Mouse (Mus musculus): ENCODE measurements at regions not wholly inside any gene's neighbourhood (a gene's known extent, or its start where the extent isn't known, plus 50 kb on each side); places are given as distances from the start of the nearest gene placed in this dataset.

- TF ChIP-seq ZC3H11A (IDR thresholded peaks at IDR 0.05; ENCODE audit: borderline replicate concordance, low read depth, low read length), result no peak
- no peak for TF ChIP-seq HCFC1 (IDR thresholded peaks at IDR 0.05; ENCODE audit: borderline replicate concordance, insufficient read depth, low read length)
- TF ChIP-seq CHD2 (IDR thresholded peaks at IDR 0.05; ENCODE audit: low read depth, low read length), result no peak
- no peak for TF ChIP-seq MAFK (IDR thresholded peaks at IDR 0.05; ENCODE audit: insufficient read depth, low read depth, low read length)
Measured at GRCm38 (mm10) chr1:35992227-35992909, 75.8 kb upstream of the Hs6st1 start.
